Mouse (Mus musculus) embryonic facial prominence, embryonic 15.5 days (tissue): Measurements from ENCODE around the gene 1700020N15Rik. TPM values are rescaled to one million over a fixed set of nuclear protein-coding genes. Genes with fewer than 3 reads are reported as not detected.
"Not testable (repeated sequence)": the region's sequence is repeated elsewhere in the genome, so short reads cannot be mapped to it uniquely, and the experiment has no call there.

Source experiments
- ATAC-seq: fragments of 200-750 bp; cut with Nextera tagmentation; 2 replicates; pipeline ENCODE4 v1.8.0; 2017; ENCODE audit warnings: low read depth, moderate TSS enrichment; ENCODE audit not compliant: insufficient number of reproducible peaks, low FRiP score, low TSS enrichment
- H3K27ac ChIP-seq: fragments of 300-500 bp; sonication (generic); replicated peaks from 2 replicates; pipeline ENCODE4 v1.5.1; 2015; ENCODE audit warnings: mild to moderate bottlenecking, inconsistent platforms
- H3K27me3 ChIP-seq: fragments of 300-500 bp; sonication (generic); 2 replicates; pipeline ENCODE4 v1.6.1; 2015; ENCODE audit warnings: inconsistent platforms
- H3K36me3 ChIP-seq: fragments of 300-500 bp; sonication (generic); 2 replicates; pipeline ENCODE4 v1.6.1; 2015; ENCODE audit warnings: mild to moderate bottlenecking, inconsistent platforms
- H3K4me1 ChIP-seq: fragments of 300-500 bp; sonication (generic); 2 replicates; pipeline ENCODE4 v1.6.1; 2015; ENCODE audit warnings: inconsistent platforms
- H3K4me2 ChIP-seq: fragments of 300-500 bp; sonication (generic); replicated peaks from 2 replicates; pipeline ENCODE4 v1.6.1; 2015; ENCODE audit warnings: mild to moderate bottlenecking, inconsistent platforms
- H3K4me3 ChIP-seq: fragments of 300-500 bp; sonication (generic); replicated peaks from 2 replicates; pipeline ENCODE4 v1.5.1; 2015; ENCODE audit warnings: mild to moderate bottlenecking, inconsistent platforms
- H3K9ac ChIP-seq: fragments of 300-500 bp; sonication (generic); 2 replicates; pipeline ENCODE4 v1.6.1; 2015; ENCODE audit warnings: inconsistent platforms
- H3K9me3 ChIP-seq: fragments of 300-500 bp; sonication (generic); replicated peaks from 2 replicates; pipeline ENCODE4 v1.6.1; 2016; ENCODE audit warnings: inconsistent platforms
- WGBS: fragments of 180-500 bp; shearing (Covaris S2); methylation state at CpG from one replicate; pipeline ENCODE4 v1.1.7; 2015; 5-methylcytosine and 5-hydroxymethylcytosine counted together
- polyA plus RNA-seq: library from polyadenylated mRNA; unstranded; fragments of >200 nt; fragmentation: Nextera tagmentation; extraction: Ambion mirVana; gene quantifications from 2 replicates; pipeline ENCODE4 v1.2.1, GENCODE M21; 2015

The 1700020N15Rik gene
- polyA plus RNA-seq: not detected in 2 replicates

GRCm38 (mm10) chrX:69945000-69945399 is at the start of gene 1700020N15Rik:
TSS of gene 1700020N15Rik (plus strand) at chrX:69945300.
- H3K4me1 ChIP-seq, H3K27me3 ChIP-seq, H3K36me3 ChIP-seq, H3K27ac ChIP-seq, H3K4me2 ChIP-seq, H3K9me3 ChIP-seq, H3K4me3 ChIP-seq, H3K9ac ChIP-seq, ATAC-seq: not testable (repeated sequence)
- 74% methylated on average over 5 of the region's 5 CpGs for WGBS

GRCm38 (mm10) chrX:69976790-69977579 is 31.9 kb downstream of the 1700020N15Rik start:
- Histone ChIP-seq H3K36me3 (no peaks in the 10 kb centered on the region), H3K4me3 (no peak overlapping the region), H3K9me3 (no peaks in the 10 kb centered on the region), H3K4me2 (no peak overlapping the region), H3K9ac (no peak overlapping the region), H3K4me1 (no peaks in the 10 kb centered on the region), H3K27me3 (no peaks in the 10 kb centered on the region), H3K27ac (no peak overlapping the region)
- WGBS: 94% methylated on average over 2 of the region's 2 CpGs
- ATAC-seq: no peak
